Mouse (Mus musculus) intestine, embryonic 14.5 days (tissue): ENCODE results near the gene Rhbdl1. TPM values are rescaled to one million over a fixed set of nuclear protein-coding genes. Genes with fewer than 3 reads are reported as not detected.

Experiments used
- ATAC-seq: fragments of 200-750 bp; cut with Nextera tagmentation; replicated peaks from 2 replicates; pipeline ENCODE4 v1.8.0; 2017; ENCODE audit warnings: low read depth, moderate number of reproducible peaks, moderate TSS enrichment, moderate library complexity; ENCODE audit not compliant: low FRiP score, low TSS enrichment
- DNase-seq: peaks from one replicate; pipeline ENCODE4 v3.0.0-alpha.2; 2018; ENCODE audit warnings: low spot score
- H3K27ac ChIP-seq: fragments of 300-500 bp; sonication (generic); 2 replicates; pipeline ENCODE4 v1.5.1; 2014; ENCODE audit warnings: low read depth, mild to moderate bottlenecking, control low read depth
- H3K27me3 ChIP-seq: fragments of 300-500 bp; sonication (generic); replicated peaks from 2 replicates; pipeline ENCODE4 v1.6.1; 2014; ENCODE audit warnings: low read length, control low read depth; ENCODE audit not compliant: control insufficient read depth, insufficient read depth
- H3K36me3 ChIP-seq: fragments of 300-500 bp; sonication (generic); 2 replicates; pipeline ENCODE4 v1.6.1; 2014; ENCODE audit warnings: low read length, control low read depth; ENCODE audit not compliant: control insufficient read depth, insufficient read depth
- H3K4me1 ChIP-seq: fragments of 300-500 bp; sonication (generic); replicated peaks from 2 replicates; pipeline ENCODE4 v1.6.1; 2014; ENCODE audit warnings: low read length, control low read depth, mixed read lengths; ENCODE audit not compliant: control insufficient read depth, insufficient read depth
- H3K4me2 ChIP-seq: fragments of 300-500 bp; sonication (generic); 2 replicates; pipeline ENCODE4 v1.6.1; 2014; ENCODE audit warnings: low read length
- H3K4me3 ChIP-seq: fragments of 300-500 bp; sonication (generic); 2 replicates; pipeline ENCODE4 v1.5.1; 2014; ENCODE audit warnings: low read depth, low read length, control low read depth, mixed read lengths
- H3K9ac ChIP-seq: fragments of 300-500 bp; sonication (generic); 2 replicates; pipeline ENCODE4 v1.6.1; 2014; ENCODE audit warnings: mild to moderate bottlenecking, low read length
- H3K9me3 ChIP-seq: fragments of 300-500 bp; sonication (generic); 2 replicates; pipeline ENCODE4 v1.6.1; 2016; ENCODE audit warnings: low read length, control low read depth; ENCODE audit not compliant: control insufficient read depth
- WGBS: fragments of 180-500 bp; shearing (Covaris S2); extraction: QIAGEN DNeasy Blood & Tissue Kit; methylation state at CpG from one replicate; pipeline ENCODE4 v1.1.7; 2014; 5-methylcytosine and 5-hydroxymethylcytosine counted together
- polyA plus RNA-seq: library from polyadenylated mRNA; unstranded; fragments of >200 nt; fragmentation: Nextera tagmentation; extraction: Ambion mirVana; gene quantifications from 2 replicates; pipeline ENCODE4 v1.2.1, GENCODE M21; 2014

Gene Rhbdl1
- polyA plus RNA-seq: 1.3 and 1.5 TPM in 2 replicates

DNA sequence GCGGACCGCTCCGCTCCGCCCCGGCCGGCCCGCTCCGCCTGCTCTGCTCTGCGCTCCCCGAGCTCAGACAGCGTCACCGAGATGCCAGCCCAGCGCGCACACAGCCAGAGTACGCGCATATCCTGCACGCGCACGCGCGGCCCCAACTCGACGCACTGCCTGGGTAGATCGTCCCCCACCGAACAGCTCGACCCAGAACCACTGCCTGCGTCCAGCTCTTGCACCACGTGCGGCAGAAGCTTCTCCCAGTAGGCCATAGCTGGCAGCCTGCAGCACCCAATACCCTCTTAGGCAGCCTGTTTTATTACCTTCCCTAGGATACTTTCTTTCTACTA is at the start of gene Rhbdl1:
TSS of gene Rhbdl1 (minus strand) at position 220 of the 335 bp plus-strand sequence.
- Histone ChIP-seq H3K4me2 (peak within 1 kb of the TSS; percentile 72), H3K4me1 (peaks cover 24% of the 10 kb centered on the region), H3K27me3 (no peaks in the 10 kb centered on the region), H3K9ac (peak within 1 kb of the TSS; percentile 37; the same call in 1 of the 2 replicates), H3K27ac (peak within 1 kb of the TSS; percentile 19), H3K4me3 (peak within 1 kb of the TSS; percentile 31), H3K36me3 (peaks cover 49% of the 10 kb centered on the region), H3K9me3 (no peaks in the 10 kb centered on the region)
- DNase-seq (peak; percentile 80), ATAC-seq (peak; percentile 20; the same call in 1 of the 2 replicates)
- under 1% methylated on average over 29 of the region's 29 CpGs for WGBS

DNA sequence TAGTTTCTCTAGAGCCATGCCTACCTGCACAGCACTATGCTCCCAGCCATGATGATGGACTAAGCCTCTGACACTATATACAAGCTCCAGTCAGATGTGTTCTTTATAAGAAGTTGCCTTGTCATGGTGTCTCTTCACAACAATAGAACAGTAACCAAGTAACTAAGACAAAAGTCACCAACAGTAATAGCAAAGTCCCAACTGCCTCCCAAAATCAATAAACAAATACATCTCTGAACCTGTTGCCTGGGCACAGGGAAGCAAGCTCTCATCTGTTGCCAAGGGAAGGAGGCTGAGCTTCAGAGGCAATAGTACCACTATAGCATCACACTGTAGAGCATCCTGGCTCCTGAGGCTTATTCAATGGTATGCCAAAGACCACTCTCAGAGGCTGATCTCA is 49.7 kb upstream of the Rhbdl1 start:
- Histone ChIP-seq H3K4me1 (no peaks in the 10 kb centered on the region), H3K4me3 (no peak overlapping the region), H3K36me3 (peaks cover 58% of the 10 kb centered on the region), H3K4me2 (no peak overlapping the region), H3K9ac (no peak overlapping the region), H3K27me3 (no peaks in the 10 kb centered on the region), H3K27ac (no peak overlapping the region), H3K9me3 (no peaks in the 10 kb centered on the region)
- DNase-seq (no peak), ATAC-seq (no peak)

DNA sequence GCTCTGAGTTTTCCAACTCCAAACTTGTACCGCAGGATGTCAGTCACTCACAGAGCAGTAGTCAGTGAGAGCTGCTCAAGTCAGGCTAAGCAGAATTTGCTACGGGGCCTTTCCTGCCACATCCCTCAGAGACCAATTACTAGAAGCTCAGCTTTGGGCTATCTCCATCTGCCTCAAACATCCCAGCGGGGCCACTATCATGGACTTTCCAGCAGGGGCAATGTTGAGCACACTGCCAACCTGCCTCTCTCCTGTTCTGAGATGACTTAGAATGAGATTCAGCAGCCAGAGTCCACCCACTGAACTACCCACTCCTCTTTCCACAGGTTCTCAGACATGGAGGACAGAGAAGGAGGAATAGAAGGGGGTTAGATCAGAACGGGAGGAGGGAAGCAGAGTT is 48.5 kb upstream of the Rhbdl1 start:
- no peaks in the 10 kb centered on the region for H3K9me3 ChIP-seq
- H3K4me1 ChIP-seq: no peaks in the 10 kb centered on the region
- H3K4me3 ChIP-seq: no peak overlapping the region
- no peak overlapping the region for H3K27ac ChIP-seq
- no peak overlapping the region for H3K4me2 ChIP-seq
- H3K27me3 ChIP-seq: no peaks in the 10 kb centered on the region
- WGBS: 74% methylated on average over 4 of the region's 4 CpGs
- H3K9ac ChIP-seq: no peak overlapping the region
- no peak for DNase-seq
- peaks cover 55% of the 10 kb centered on the region for H3K36me3 ChIP-seq
- no peak for ATAC-seq

GRCm38 (mm10) chr17:25883824-25884223 is 46.7 kb upstream of the Rhbdl1 start:
- H3K27ac ChIP-seq: no peak overlapping the region

GRCm38 (mm10) chr17:25883268-25883667 is 46.2 kb upstream of the Rhbdl1 start:
- Histone ChIP-seq H3K27me3 (no peaks in the 10 kb centered on the region), H3K9ac (no peak overlapping the region), H3K4me3 (no peak overlapping the region), H3K27ac (no peak overlapping the region), H3K36me3 (peaks cover 55% of the 10 kb centered on the region), H3K4me1 (no peaks in the 10 kb centered on the region; the same call in 1 of the 2 replicates), H3K4me2 (no peak overlapping the region), H3K9me3 (no peaks in the 10 kb centered on the region)
- DNase-seq (no peak), ATAC-seq (no peak)
- WGBS: 82% methylated on average over 8 of the region's 8 CpGs

More at GRCm38 (mm10) chr17:25883824-25884223, 46.7 kb upstream of the Rhbdl1 start:
- Histone ChIP-seq H3K4me2 (no peak overlapping the region), H3K9ac (no peak overlapping the region), H3K4me3 (no peak overlapping the region), H3K4me1 (no peaks in the 10 kb centered on the region; the same call in 1 of the 2 replicates), H3K36me3 (peaks cover 54% of the 10 kb centered on the region), H3K9me3 (no peaks in the 10 kb centered on the region), H3K27me3 (no peaks in the 10 kb centered on the region)
- ATAC-seq: no peak
- DNase-seq: no peak
- WGBS: 90% methylated on average over 3 of the region's 3 CpGs

DNA sequence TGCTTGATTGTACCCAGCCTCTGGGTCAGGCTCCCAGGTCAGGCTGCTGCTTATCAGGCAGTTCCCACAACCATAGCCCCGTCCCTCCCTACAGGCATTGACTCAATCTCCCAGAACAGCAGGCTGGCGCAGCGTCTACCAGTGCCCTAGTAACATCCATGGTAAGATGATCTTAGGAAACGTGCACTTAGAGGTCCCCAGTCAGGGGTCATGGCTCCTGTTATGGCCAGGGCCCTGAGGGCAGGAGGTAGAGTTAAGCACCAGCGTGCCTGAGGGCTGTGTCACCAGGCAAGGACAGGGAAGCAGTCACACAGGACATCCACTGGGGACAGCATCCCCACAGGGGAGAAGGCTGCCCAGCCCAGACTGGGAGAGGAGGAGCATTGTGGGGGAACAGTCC is 45.2 kb upstream of the Rhbdl1 start:
- H3K4me3 ChIP-seq: no peak overlapping the region
- no peak overlapping the region for H3K9ac ChIP-seq
- H3K27me3 ChIP-seq: no peaks in the 10 kb centered on the region
- H3K27ac ChIP-seq: no peak overlapping the region
- DNase-seq (no peak), ATAC-seq (no peak)
- 33% methylated on average over 5 of the region's 5 CpGs for WGBS
- peaks cover 59% of the 10 kb centered on the region for H3K36me3 ChIP-seq
- no peaks in the 10 kb centered on the region; the same call in 1 of the 2 replicates for H3K4me1 ChIP-seq
- no peaks in the 10 kb centered on the region for H3K9me3 ChIP-seq
- H3K4me2 ChIP-seq: no peak overlapping the region

GRCm38 (mm10) chr17:25881691-25882090 is 44.6 kb upstream of the Rhbdl1 start:
- Histone ChIP-seq H3K27ac (no peak overlapping the region), H3K4me2 (no peak overlapping the region), H3K4me3 (no peak overlapping the region), H3K9me3 (no peaks in the 10 kb centered on the region), H3K4me1 (peaks cover 4% of the 10 kb centered on the region), H3K36me3 (peaks cover 56% of the 10 kb centered on the region), H3K27me3 (no peaks in the 10 kb centered on the region), H3K9ac (no peak overlapping the region)
- 29% methylated on average over 4 of the region's 4 CpGs for WGBS
- DNase-seq (no peak), ATAC-seq (no peak)

DNA sequence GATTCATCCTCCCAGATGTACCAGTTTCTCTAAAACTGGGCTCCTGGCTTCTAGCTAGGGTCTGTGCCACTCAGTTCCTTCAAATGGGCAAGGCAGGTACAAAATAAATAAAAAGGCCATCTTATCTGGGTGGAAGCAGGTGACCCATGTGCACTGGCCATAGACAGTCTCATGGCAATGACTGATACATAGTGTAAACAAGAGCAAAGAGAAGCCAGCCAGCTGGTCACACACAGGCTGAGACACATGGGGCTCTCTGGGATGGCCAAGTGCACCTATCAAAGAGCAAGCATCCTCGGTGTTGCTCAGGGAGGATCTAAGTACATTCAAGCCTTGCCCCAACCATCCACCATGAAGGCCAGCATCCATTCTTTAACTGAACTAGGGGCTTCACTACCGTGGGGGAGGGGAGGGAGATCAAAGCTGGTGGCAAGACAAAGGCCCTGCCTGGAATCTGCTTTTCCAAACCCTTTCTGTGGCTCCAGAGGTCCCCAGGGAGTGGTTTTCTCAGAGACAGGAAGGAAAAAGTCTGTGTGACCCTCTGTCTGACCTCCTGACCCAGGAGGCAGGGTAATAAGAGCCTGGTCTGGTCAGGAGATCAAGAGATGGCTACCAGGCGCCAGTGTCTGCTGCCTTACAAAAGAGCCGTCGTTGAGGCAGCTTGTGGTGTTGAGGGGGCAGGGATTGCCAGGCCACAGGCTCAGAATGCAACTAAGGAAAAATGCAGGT is 44.0 kb upstream of the Rhbdl1 start:
- no peaks in the 10 kb centered on the region for H3K9me3 ChIP-seq
- H3K4me3 ChIP-seq: no peak overlapping the region
- no peak overlapping the region for H3K4me2 ChIP-seq
- peaks cover 10% of the 10 kb centered on the region for H3K4me1 ChIP-seq
- H3K27ac ChIP-seq: no peak overlapping the region
- ATAC-seq: no peak
- H3K27me3 ChIP-seq: no peaks in the 10 kb centered on the region
- 15% methylated on average over 5 of the region's 5 CpGs for WGBS
- H3K36me3 ChIP-seq: peaks cover 56% of the 10 kb centered on the region
- H3K9ac ChIP-seq: no peak overlapping the region
- DNase-seq: no peak
